Mouse (Mus musculus): ENCODE measurements around the gene Nr1h2.

DNA sequence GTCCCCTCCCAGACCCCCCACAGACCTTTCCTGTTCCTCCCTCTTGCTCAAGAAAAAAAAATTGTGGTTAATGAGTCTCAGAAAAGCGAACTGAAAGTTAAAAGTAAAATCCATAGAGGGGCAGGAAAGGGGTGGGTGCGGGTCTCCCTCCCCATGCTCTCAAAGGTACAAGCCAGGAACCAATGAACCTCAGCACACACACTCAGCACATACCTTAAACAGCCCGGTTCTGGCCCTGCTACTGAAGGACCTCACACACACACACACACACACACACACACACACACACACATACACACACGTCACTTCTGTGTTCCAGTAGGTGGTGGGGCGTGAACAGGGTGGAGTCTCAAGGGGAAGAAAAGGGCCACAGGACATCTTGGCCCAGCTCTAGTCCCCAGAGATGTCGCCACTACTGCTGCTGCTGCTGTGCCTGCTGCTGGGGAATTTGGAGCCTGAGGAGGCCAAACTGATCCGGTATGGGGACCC is 18.5 kb upstream of the Nr1h2 start, which contains the start of gene Napsa:
- no peak for TF ChIP-seq GATA1 (IDR thresholded peaks at IDR 0.05; ENCODE audit: low read length)
- TF ChIP-seq TAL1 (IDR thresholded peaks at IDR 0.05; ENCODE audit: low read length): no peak

Measured in erythroblast, embryonic 14.5 days (primary cell).